ENCODE assay signal across 7 mouse cellular contexts in the genomic region with DNA sequence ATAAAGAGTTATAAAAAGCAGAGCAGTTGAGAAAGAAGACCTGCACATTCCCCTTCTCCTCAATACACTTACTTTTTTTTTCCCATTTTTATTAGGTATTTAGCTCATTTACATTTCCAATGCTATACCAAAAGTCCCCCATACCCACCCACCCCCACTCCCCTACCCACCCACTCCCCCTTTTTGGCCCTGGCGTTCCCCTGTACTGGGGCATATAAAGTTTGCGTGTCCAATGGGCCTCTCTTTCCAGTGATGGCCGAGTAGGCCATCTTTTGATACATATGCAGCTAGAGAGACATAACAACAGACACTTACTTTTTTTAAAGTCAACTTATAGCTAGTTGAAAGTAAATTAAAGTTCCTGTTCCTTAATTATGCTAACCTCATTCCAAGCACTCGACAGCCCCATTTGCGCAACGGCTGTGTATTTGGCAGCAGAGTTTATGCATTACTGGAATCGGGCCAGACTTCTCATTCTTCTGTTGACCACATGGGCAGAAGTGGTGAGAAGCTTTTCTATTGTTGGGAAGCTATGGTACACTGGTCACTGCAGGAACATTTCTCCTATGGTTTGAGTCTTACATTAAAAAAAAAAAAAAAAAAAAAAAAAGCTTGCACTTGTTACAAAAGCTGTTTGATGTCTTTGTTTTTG.
DNase-seq lines count a peak whose midpoint lies in the region; ATAC-seq and TF ChIP-seq lines count a peak whose summit lies in the region.
"Not testable (repeated sequence)": the region's sequence is repeated elsewhere in the genome, so short reads cannot be mapped to it uniquely, and the experiment has no call there.

No protein-coding gene starts in this region.

- H3K4me1 ChIP-seq in hindbrain, postnatal 0 days (ENCODE audit: insufficient read depth, low read length), result not testable (repeated sequence)

- DNase-seq in adrenal gland, postnatal 10 days, result peak; percentile 55
- peak; percentile 46 for DNase-seq in fibroblast of lung, adult 2 months (ENCODE audit: low read depth)
- DNase-seq in heart, adult 8-10 months (ENCODE audit: low spot score), result peak; percentile 35
- DNase-seq in hindbrain, postnatal 0 days (ENCODE audit: low spot score), result peak; percentile 62
- DNase-seq in layer of hippocampus, adult 11-12 months (ENCODE audit: low spot score), result peak; percentile 3
- DNase-seq in lung, postnatal 10 days, result peak; percentile 74
- DNase-seq in ovary, postnatal 10 days (ENCODE audit: low spot score), result peak; percentile 3

- TF ChIP-seq CTCF in hindbrain, postnatal 0 days (IDR thresholded peaks at IDR 0.05; ENCODE audit: low read depth), result not testable (repeated sequence)

- H3K4me3 ChIP-seq in hindbrain, postnatal 0 days (ENCODE audit: low read length), result not testable (repeated sequence)

- H3K27me3 ChIP-seq in hindbrain, postnatal 0 days (ENCODE audit: insufficient read depth, low read length), result not testable (repeated sequence)

- not testable (repeated sequence) for H3K9ac ChIP-seq in hindbrain, postnatal 0 days (replicated peaks; ENCODE audit: low read length)

- not testable (repeated sequence) for H3K27ac ChIP-seq in hindbrain, postnatal 0 days

- H3K36me3 ChIP-seq in hindbrain, postnatal 0 days (ENCODE audit: insufficient read depth, low read length), result not testable (repeated sequence)

- not testable (repeated sequence) for H3K4me2 ChIP-seq in hindbrain, postnatal 0 days (ENCODE audit: low read depth, low read length)

- not testable (repeated sequence) for H3K9me3 ChIP-seq in hindbrain, postnatal 0 days (ENCODE audit: low read length)

- ATAC-seq in hindbrain, postnatal 0 days, result not testable (repeated sequence)

- 46% methylated on average over 6 of the region's 7 CpGs for WGBS in hindbrain, postnatal 0 days

Comparison
In these comparisons a context has a peak if more than half of its experiments do, and no peak if none do; other contexts are left out.
1. DNase-seq: peak in every context shown above with its lines; median percentile 74 in lung, postnatal 10 days; 62 in hindbrain, postnatal 0 days; 55 in adrenal gland, postnatal 10 days; 46 in fibroblast of lung, adult 2 months; 35 in heart, adult 8-10 months; 3 in layer of hippocampus, adult 11-12 months; 3 in ovary, postnatal 10 days.